8 mouse cellular contexts compared by ENCODE assay signal in genomic region chr8:120421638-120422037, GRCm38 (mm10).
A peak's percentile ranks its signal among the peaks of the same experiment; 100 is the strongest.
DNase-seq lines count a peak whose midpoint lies in the region; ATAC-seq and TF ChIP-seq lines count a peak whose summit lies in the region.

No protein-coding gene starts in this region.

- peak; percentile 6; the same call in 1 of the 2 replicates for TF ChIP-seq CTCF in gastrocnemius, adult 2 months (IDR thresholded peaks at IDR 0.05)

- 19% methylated on average over 9 of the region's 9 CpGs for WGBS in hindbrain, embryonic 15.5 days

- no peak overlapping the region for H3K27ac ChIP-seq in ES-E14 (ENCODE audit: insufficient read depth, low read depth, low read length, poor library complexity, severe bottlenecking)
- H3K27ac ChIP-seq in gastrocnemius, adult 2 months, result peak overlapping the region; percentile 78
- H3K27ac ChIP-seq in hindbrain, embryonic 15.5 days (replicated peaks), result 0 out of 2 replicates have a peak overlapping the region, but pooled peaks have one; percentile 29

- no peak overlapping the region for H3K4me2 ChIP-seq in hindbrain, embryonic 15.5 days

- no peaks in the 10 kb centered on the region for H3K27me3 ChIP-seq in hindbrain, embryonic 15.5 days

- no peaks in the 10 kb centered on the region for H3K9me3 ChIP-seq in ES-E14 (ENCODE audit: control insufficient read depth, insufficient read depth, low read depth, low read length)
- H3K9me3 ChIP-seq in hindbrain, embryonic 15.5 days, result no peaks in the 10 kb centered on the region

- in situ Hi-C loops in ES-E14 (cut with MboI; ENCODE audit: low sequenced_read_pairs in 2 of 2, unreplicated experiment in 2 of 2), result no loop called here

- ATAC-seq in hindbrain, embryonic 15.5 days (ENCODE audit: low FRiP score, low read depth), result no peak

- peak; percentile 79 for DNase-seq in gastrocnemius, adult 18-20 months (ENCODE audit: low spot score)
- no peak for DNase-seq in gastrocnemius, postnatal 4 days (ENCODE audit: low spot score in 2 of 2)
- no peak for DNase-seq in ES-E14 (ENCODE audit: low read depth, low spot score)
- peak; percentile 91 for DNase-seq in gastrocnemius, adult 2 months
- DNase-seq in thymus, postnatal 10 days (ENCODE audit: low spot score in 2 of 2), result no peak
- no peak for DNase-seq in layer of hippocampus, postnatal 25 days (ENCODE audit: extremely low spot score in 1 of 2, low spot score in 1 of 2)
- no peak for DNase-seq in layer of hippocampus, adult 8-10 months (ENCODE audit: low spot score in 2 of 2)

- intact Hi-C loops in gastrocnemius, adult 2 months (cut with DNase I), result loop anchor here (5.0 kb wide), 1 partner anchor 39 kb away; no protein-coding TSS in a partner anchor

- H3K36me3 ChIP-seq in ES-E14 (ENCODE audit: control insufficient read depth, insufficient read depth, low read length, poor library complexity, severe bottlenecking), result no peaks in the 10 kb centered on the region
- no peaks in the 10 kb centered on the region for H3K36me3 ChIP-seq in hindbrain, embryonic 15.5 days

- no peak overlapping the region for H3K4me3 ChIP-seq in ES-E14 (ENCODE audit: insufficient read depth in 1 of 2, low read depth in 1 of 2, low read length in 2 of 2, poor library complexity in 1 of 2, severe bottlenecking in 1 of 2)
- no peak overlapping the region for H3K4me3 ChIP-seq in gastrocnemius, adult 2 months
- no peak overlapping the region for H3K4me3 ChIP-seq in hindbrain, embryonic 15.5 days

- peak overlapping the region; percentile 2; the same call in 1 of the 2 replicates for H3K9ac ChIP-seq in ES-E14 (ENCODE audit: insufficient read depth, low read depth, low read length, poor library complexity, severe bottlenecking)
- no peak overlapping the region for H3K9ac ChIP-seq in hindbrain, embryonic 15.5 days

- H3K4me1 ChIP-seq in ES-E14 (ENCODE audit: control insufficient read depth in 2 of 2, insufficient read depth in 2 of 2, low read length in 2 of 2, poor library complexity in 1 of 2), result peaks cover 10 to 45% of the 10 kb centered on the region in 2 experiments; a peak in 3 of 4 replicates
- peaks cover 69% of the 10 kb centered on the region for H3K4me1 ChIP-seq in hindbrain, embryonic 15.5 days (replicated peaks)

TF ChIP-seq in ES-E14, 5 proteins besides CTCF, POLR2A, EP300 and RAD21:
- no peak for TF ChIP-seq HCFC1 (IDR thresholded peaks at IDR 0.05; ENCODE audit: borderline replicate concordance, insufficient read depth, low read length)
- no peak for TF ChIP-seq CHD2 (IDR thresholded peaks at IDR 0.05; ENCODE audit: low read depth, low read length)
- TF ChIP-seq ZNF384 (IDR thresholded peaks at IDR 0.05; ENCODE audit: low read depth, low read length), result no peak
- no peak for TF ChIP-seq MAFK (IDR thresholded peaks at IDR 0.05; ENCODE audit: insufficient read depth, low read depth, low read length)
- no peak for TF ChIP-seq ZC3H11A (IDR thresholded peaks at IDR 0.05; ENCODE audit: borderline replicate concordance, low read depth, low read length)

Comparison
In these comparisons a context has a peak if more than half of its experiments do, and no peak if none do; other contexts are left out.
1. DNase-seq: peak in gastrocnemius, adult 18-20 months (single experiment) and gastrocnemius, adult 2 months (single experiment); none in gastrocnemius, postnatal 4 days (0 of 2), ES-E14 (single experiment), thymus, postnatal 10 days (0 of 2), layer of hippocampus, postnatal 25 days (0 of 2) and layer of hippocampus, adult 8-10 months (0 of 2).